Mouse (Mus musculus): ENCODE measurements around the gene Gm3727. TPM values are rescaled to one million over a fixed set of nuclear protein-coding genes. Genes with fewer than 3 reads are reported as not detected.
"Not testable (repeated sequence)": the region's sequence is repeated elsewhere in the genome, so short reads cannot be mapped to it uniquely, and the experiment has no call there.

Gene Gm3727
- total RNA-seq (2021) = not detected
- long read RNA-seq, experiment 1 = 0 reads
- long read RNA-seq, experiment 2 = 0 reads

GRCm38 (mm10) chr14:7264614-7265013, at the start of gene Gm3727:
Gene Gm3727, minus strand, starts transcription at chr14:7264714.
- not testable (repeated sequence) for DNase-seq (ENCODE audit: low spot score)

GRCm38 (mm10) chr14:7243498-7243897, 21.0 kb downstream of the Gm3727 start:
- not testable (repeated sequence) for DNase-seq (ENCODE audit: low spot score)

Other genes with a start within 250 kb of the Gm3727 start
- gene Gm10406, start 237.3 kb downstream of the Gm3727 start, total RNA-seq (2021) = not detected
- gene Gm3685, start 219.7 kb downstream of the Gm3727 start, total RNA-seq (2021) = not detected
- gene Gm3696, start 164.1 kb downstream of the Gm3727 start, total RNA-seq (2021) = not detected
- not detected for gene Gm6676, start 139.3 kb downstream of the Gm3727 start, total RNA-seq (2021)
- not detected for gene Gm3512, start 90.2 kb downstream of the Gm3727 start, total RNA-seq (2021)
- not detected for gene Gm16434, start 70.2 kb downstream of the Gm3727 start, total RNA-seq (2021)
- under 1 TPM in 1 of 2 experiments, not detected in 1; 0.14 TPM for gene Gm3739, start 50.3 kb upstream of the Gm3727 start, total RNA-seq (2021)
- gene Gm5797, start 67.7 kb upstream of the Gm3727 start, total RNA-seq (2021) = not detected
- gene Gm8374, start 100.4 kb upstream of the Gm3727 start, total RNA-seq (2021) = not detected
- gene Gm3755, start 186.2 kb upstream of the Gm3727 start, total RNA-seq (2021) = not detected
- gene Gm3752, start 219.0 kb upstream of the Gm3727 start, total RNA-seq (2021) = not detected